Mouse (Mus musculus): ENCODE results near the gene Adam34.
"Not testable (repeated sequence)": the region's sequence is repeated elsewhere in the genome, so short reads cannot be mapped to it uniquely, and the experiment has no call there.

The Adam34 gene

DNA sequence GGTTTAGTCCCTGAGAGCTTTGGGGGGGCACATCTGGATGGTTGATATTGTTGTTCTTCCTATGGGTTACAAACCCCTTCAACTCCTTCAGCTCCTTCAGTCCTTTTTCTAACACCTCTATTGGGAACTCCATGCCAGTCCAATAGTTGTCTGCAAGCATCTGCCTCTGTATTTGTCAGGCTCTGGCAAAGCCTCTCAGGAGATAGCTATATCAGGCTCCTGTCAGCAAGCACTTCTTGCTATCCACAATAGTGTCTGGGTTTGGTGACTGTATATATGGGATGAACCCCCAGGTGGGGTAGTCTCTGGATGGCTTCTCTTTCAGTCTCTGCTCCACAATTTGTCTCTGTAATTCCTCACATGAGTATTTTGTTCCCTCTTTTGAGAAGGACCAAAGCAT lies at the start of gene Adam34:
Adam34 (minus strand) TSS at position 101 of the 400 bp plus-strand sequence.
- DNase-seq (ENCODE audit: low spot score in 2 of 2): no peak

GRCm38 (mm10) chr8:43627176-43627575 lies 82.7 kb downstream of the Adam34 start, which contains the start of gene Gm5346:
Gene Gm5346, minus strand, starts transcription at chr8:43627276.
- DNase-seq (ENCODE audit: low spot score in 2 of 2): no peak

DNA sequence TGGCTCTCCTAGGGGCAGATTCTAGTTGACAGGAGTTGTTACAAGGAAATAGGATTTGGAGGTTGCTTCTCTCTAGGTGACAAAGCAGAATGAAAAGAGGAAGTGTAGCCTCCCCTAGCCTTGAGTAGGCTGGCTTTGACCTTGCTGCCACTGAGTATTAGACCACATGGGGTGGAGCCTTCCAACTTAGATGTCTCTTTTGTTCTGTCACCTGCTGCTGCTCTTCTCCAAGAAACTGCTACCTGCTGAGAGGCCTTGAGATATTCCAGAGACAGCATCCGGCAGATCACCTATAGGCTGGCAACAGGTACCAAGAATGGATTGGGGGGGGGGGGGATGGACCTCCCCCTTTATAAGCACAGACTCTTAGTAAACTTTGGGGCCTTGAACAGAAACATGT lies 93.8 kb downstream of the Adam34 start:
- no peak for DNase-seq (ENCODE audit: low spot score in 2 of 2)

- not testable (repeated sequence) for DNase-seq (ENCODE audit: low spot score in 2 of 2)
These were observed 106.2 kb downstream of the Adam34 start for GRCm38 (mm10) chr8:43603657-43604056.

- DNase-seq (ENCODE audit: low spot score in 2 of 2): not testable (repeated sequence)
These were observed 106.7 kb downstream of the Adam34 start for GRCm38 (mm10) chr8:43603166-43603565.
